Mouse (Mus musculus) heart, adult 2 months (tissue): ENCODE data around the gene Ksr2. TPM values are rescaled to one million over a fixed set of nuclear protein-coding genes. Genes with fewer than 3 reads are reported as not detected.

Experiments used
- DNase-seq, 2 experiments: peaks; one replicate each; pipeline ENCODE4 v3.0.0; 2021
- H3K27ac ChIP-seq: fragments of 200-600 bp; 2 replicates; pipeline ENCODE4 v1.8.1; 2022
- H3K27me3 ChIP-seq: fragments of 200-500 bp; 2 replicates; pipeline ENCODE4 v1.6.1; 2012; ENCODE audit warnings: mild to moderate bottlenecking, low read length, inconsistent platforms, mixed read lengths; ENCODE audit not compliant: control insufficient read depth, insufficient read depth
- H3K36me3 ChIP-seq: fragments of 200-500 bp; 2 replicates; pipeline ENCODE4 v1.6.1; 2012; ENCODE audit warnings: low read length, inconsistent platforms; ENCODE audit not compliant: control insufficient read depth, insufficient read depth
- H3K4me1 ChIP-seq: fragments of 200-500 bp; 2 replicates; pipeline ENCODE4 v1.6.1; 2011; ENCODE audit warnings: low read length; ENCODE audit not compliant: control insufficient read depth, insufficient read depth
- H3K4me3 ChIP-seq: fragments of 200-600 bp; 2 replicates; pipeline ENCODE4 v1.8.1; 2022
- H3K79me2 ChIP-seq: fragments of 200-500 bp; replicated peaks from 2 replicates; pipeline ENCODE4 v1.6.1; 2012; ENCODE audit warnings: mild to moderate bottlenecking, inconsistent platforms, low read length, moderate library complexity, mixed read lengths; ENCODE audit not compliant: control insufficient read depth, insufficient read depth
- H3K9ac ChIP-seq: fragments of 200-500 bp; 2 replicates; pipeline ENCODE4 v1.6.1; 2012; ENCODE audit warnings: low read depth, mild to moderate bottlenecking, control low read depth, inconsistent platforms, low read length, mixed read lengths
- CTCF ChIP-seq: fragments of 200-600 bp; IDR thresholded peaks from 2 replicates; pipeline ENCODE4 v1.8.1; 2022; ENCODE audit warnings: antibody characterized with exemption, mild to moderate bottlenecking, moderate library complexity
- EP300 ChIP-seq: fragments of 200-500 bp; IDR thresholded peaks from 2 replicates; pipeline ENCODE4 v1.6.1; 2011; ENCODE audit warnings: low read depth, low read length, control low read depth; ENCODE audit not compliant: insufficient read depth
- POLR2A ChIP-seq: fragments of 200-500 bp; IDR thresholded peaks from 2 replicates; pipeline ENCODE4 v1.6.1; 2011; ENCODE audit warnings: mild to moderate bottlenecking, low read depth, low read length, control low read depth; ENCODE audit not compliant: insufficient read depth
- WGBS: fragments of 180-500 bp; shearing (Covaris S2); methylation state at CpG from one replicate; pipeline ENCODE4 v1.1.7; 2018; 5-methylcytosine and 5-hydroxymethylcytosine counted together
- intact Hi-C: fragments of 180-260 bp; cut with DNase I; formaldehyde crosslinking; loops from one replicate; pipeline ENCODE4 v1.15.1; 2025
- polyA plus RNA-seq: library from polyadenylated mRNA; depleted of rRNA; stranded (reverse); fragments of >200 nt; gene quantifications from 2 replicates; pipeline ENCODE4 v1.2.3, GENCODE M21; 2012
- total RNA-seq, 2 experiments: library from RNA; stranded (reverse); gene quantifications; 2 replicates each; pipeline ENCODE4 v1.2.3; 2021

The Ksr2 gene
- total and polyA plus RNA-seq, 3 experiments = 0.02 to 0.05 TPM; not detected in 1

DNA sequence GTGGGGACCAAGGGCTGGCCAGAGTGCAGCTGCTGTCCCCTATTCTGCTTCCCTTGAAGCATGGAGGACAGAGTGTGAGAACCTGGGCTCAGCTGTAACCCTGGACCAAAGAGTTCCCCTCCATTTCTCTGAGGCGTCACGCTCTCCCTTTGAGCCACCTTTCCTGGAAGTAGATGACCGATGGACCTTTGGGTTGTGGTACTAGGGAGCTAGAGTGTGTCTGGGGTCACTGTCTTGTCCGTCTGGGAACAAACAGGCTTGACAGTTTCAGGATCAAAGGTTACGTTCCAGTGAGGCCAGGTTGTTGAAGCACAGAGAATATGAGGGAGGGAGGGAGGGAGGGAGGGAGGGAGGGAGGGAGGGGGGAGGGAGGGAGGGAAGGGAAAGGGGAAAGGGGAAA, 264.6 kb downstream of the Ksr2 start:
- H3K4me3 ChIP-seq = no peak overlapping the region
- no peak overlapping the region for H3K9ac ChIP-seq
- H3K4me1 ChIP-seq = no peaks in the 10 kb centered on the region
- intact Hi-C loops = no loop called here
- DNase-seq = no peak
- no peaks in the 10 kb centered on the region for H3K79me2 ChIP-seq
- H3K27ac ChIP-seq = no peak overlapping the region
- TF ChIP-seq EP300 (no peak), CTCF (no peak), POLR2A (no peak)
- H3K27me3 ChIP-seq = no peaks in the 10 kb centered on the region
- H3K36me3 ChIP-seq = no peaks in the 10 kb centered on the region
- 79% methylated on average over 5 of the region's 5 CpGs for WGBS

GRCm38 (mm10) chr5:117682226-117682625, 268.4 kb downstream of the Ksr2 start:
- no peak overlapping the region for H3K9ac ChIP-seq
- no peaks in the 10 kb centered on the region for H3K27me3 ChIP-seq
- H3K36me3 ChIP-seq = no peaks in the 10 kb centered on the region
- TF ChIP-seq POLR2A (no peak), EP300 (no peak), CTCF (no peak)
- WGBS = 83% methylated on average over 3 of the region's 3 CpGs
- H3K4me3 ChIP-seq = no peak overlapping the region
- no peaks in the 10 kb centered on the region for H3K79me2 ChIP-seq
- no peak for DNase-seq
- H3K4me1 ChIP-seq = no peaks in the 10 kb centered on the region
- no peak overlapping the region for H3K27ac ChIP-seq
- intact Hi-C loops = no loop called here

- Histone ChIP-seq H3K79me2 (no peaks in the 10 kb centered on the region), H3K4me3 (no peak overlapping the region), H3K9ac (no peak overlapping the region), H3K27me3 (no peaks in the 10 kb centered on the region), H3K36me3 (no peaks in the 10 kb centered on the region), H3K4me1 (no peaks in the 10 kb centered on the region), H3K27ac (no peak overlapping the region)
- intact Hi-C loops = no loop called here
- WGBS = 89% methylated on average over 8 of the region's 8 CpGs
- DNase-seq = no peak
- TF ChIP-seq POLR2A (no peak), CTCF (no peak), EP300 (no peak)
Observed at GRCm38 (mm10) chr5:117684491-117684890, 270.7 kb downstream of the Ksr2 start.

DNA sequence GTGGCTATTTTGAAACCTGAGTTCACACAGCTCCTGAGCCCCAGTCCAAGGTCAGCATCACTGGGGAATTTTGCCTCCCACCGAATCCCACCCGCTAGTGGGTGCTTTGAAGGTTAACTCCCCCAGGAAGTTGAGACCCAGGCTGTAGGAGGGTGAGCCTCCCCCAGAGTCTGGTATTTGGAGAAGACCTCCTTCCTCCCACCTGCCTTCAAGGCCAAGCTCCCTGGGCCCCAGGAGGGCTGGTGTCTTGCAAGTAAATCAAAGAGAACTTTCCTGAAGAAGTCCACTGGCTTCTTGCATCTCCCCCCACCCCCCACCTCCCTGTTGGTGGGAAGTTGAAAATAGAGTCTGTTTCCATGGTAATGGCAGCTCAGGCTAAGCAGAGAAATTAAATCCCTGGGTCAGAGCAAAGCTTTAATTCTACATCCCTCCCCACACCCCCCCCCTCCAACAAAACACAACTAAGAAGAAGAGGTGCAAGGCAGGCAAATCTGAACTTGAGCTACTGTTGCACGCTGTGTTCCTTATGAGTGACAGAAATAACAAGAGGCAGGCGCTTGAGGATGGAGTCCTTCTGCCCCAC, 274.1 kb downstream of the Ksr2 start:
- Histone ChIP-seq H3K79me2 (no peaks in the 10 kb centered on the region), H3K4me1 (no peaks in the 10 kb centered on the region), H3K36me3 (no peaks in the 10 kb centered on the region), H3K27me3 (no peaks in the 10 kb centered on the region), H3K9ac (no peak overlapping the region), H3K4me3 (no peak overlapping the region), H3K27ac (no peak overlapping the region)
- TF ChIP-seq EP300 = no peak
- no peak for TF ChIP-seq CTCF
- TF ChIP-seq POLR2A = no peak
- intact Hi-C loops = no loop called here
- no peak for DNase-seq
- WGBS = 31% methylated on average over 4 of the region's 4 CpGs

GRCm38 (mm10) chr5:117688738-117689137, 274.9 kb downstream of the Ksr2 start:
- no peak for TF ChIP-seq EP300
- no peak for TF ChIP-seq POLR2A
- TF ChIP-seq CTCF = no peak
- H3K9ac ChIP-seq = no peak overlapping the region
- no peak overlapping the region for H3K4me3 ChIP-seq
- no peaks in the 10 kb centered on the region for H3K4me1 ChIP-seq
- no peak overlapping the region for H3K27ac ChIP-seq
- 43% methylated on average over 3 of the region's 3 CpGs for WGBS
- DNase-seq = no peak
- no peaks in the 10 kb centered on the region for H3K79me2 ChIP-seq
- intact Hi-C loops = no loop called here
- H3K36me3 ChIP-seq = no peaks in the 10 kb centered on the region
- no peaks in the 10 kb centered on the region for H3K27me3 ChIP-seq

DNA sequence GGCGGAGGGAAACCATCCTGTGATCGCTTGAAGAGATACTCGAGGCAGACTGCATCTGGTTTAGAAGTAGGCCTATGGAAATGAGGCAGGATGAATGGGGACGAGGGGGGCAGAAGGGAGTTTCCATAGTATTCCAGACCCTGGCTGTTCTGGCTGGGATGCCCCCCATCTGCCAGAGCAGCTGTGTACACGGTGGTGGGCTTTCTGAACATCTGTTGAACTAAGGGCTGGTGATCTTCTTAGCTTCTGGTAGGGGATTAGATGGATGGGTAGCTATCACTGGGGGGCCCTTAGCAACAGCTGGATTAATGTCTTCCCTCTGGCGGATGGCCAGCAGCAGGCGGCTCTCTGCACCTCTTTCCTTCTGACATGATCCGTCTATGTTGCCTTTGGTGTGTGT, 276.0 kb downstream of the Ksr2 start:
- Histone ChIP-seq H3K79me2 (no peaks in the 10 kb centered on the region), H3K9ac (no peak overlapping the region), H3K27me3 (no peaks in the 10 kb centered on the region), H3K36me3 (no peaks in the 10 kb centered on the region), H3K27ac (no peak overlapping the region), H3K4me1 (no peaks in the 10 kb centered on the region), H3K4me3 (no peak overlapping the region)
- TF ChIP-seq CTCF (no peak), EP300 (no peak), POLR2A (no peak)
- intact Hi-C loops = no loop called here
- DNase-seq = no peak
- 48% methylated on average over 8 of the region's 8 CpGs for WGBS
